Mouse (Mus musculus): ENCODE data around the gene Il31ra. TPM values are rescaled to one million over a fixed set of nuclear protein-coding genes. Genes with fewer than 3 reads are reported as not detected.

Il31ra gene
- polyA plus RNA-seq, 1 experiment from 2014 or later = not detected

DNA sequence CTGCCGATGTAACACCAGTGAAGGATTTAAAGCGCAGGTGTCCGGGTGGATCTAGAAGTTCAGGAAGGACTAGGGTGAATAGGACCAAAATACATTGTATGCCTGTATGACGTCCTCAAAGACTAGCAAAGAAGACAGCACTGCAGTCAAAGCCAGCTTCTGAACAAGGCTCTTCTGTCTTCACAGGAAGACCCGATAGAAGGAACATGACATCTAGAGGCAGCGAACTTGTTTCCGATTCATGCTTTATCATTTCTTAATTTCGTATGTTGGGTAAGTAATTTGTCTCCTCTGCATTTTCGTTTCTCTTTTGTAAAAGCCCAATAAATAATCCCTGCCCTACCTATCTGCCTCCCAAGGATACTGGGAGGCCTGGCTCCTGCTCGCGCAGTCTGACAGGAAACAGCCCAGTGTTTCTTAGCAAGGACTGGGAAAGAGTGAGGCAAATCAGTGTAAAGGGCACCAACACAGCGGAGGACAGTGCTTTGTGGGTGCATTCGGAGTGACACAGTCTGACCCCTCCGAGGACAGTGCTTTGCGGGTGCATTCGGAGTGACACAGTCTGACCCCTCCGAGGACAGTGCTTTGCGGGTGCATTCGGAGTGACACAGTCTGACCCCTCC is 121.6 kb downstream of the Il31ra start:
- no peaks in the 10 kb centered on the region for H3K9me3 ChIP-seq
- ATAC-seq (ENCODE audit: low FRiP score, low read depth) = no peak
- peaks cover 9% of the 10 kb centered on the region for H3K36me3 ChIP-seq
- H3K9ac ChIP-seq (replicated peaks) = no peak overlapping the region
- WGBS = 92% methylated on average over 19 of the region's 19 CpGs
- H3K4me2 ChIP-seq (replicated peaks) = no peak overlapping the region
- no peaks in the 10 kb centered on the region for H3K4me1 ChIP-seq
- no peaks in the 10 kb centered on the region for H3K27me3 ChIP-seq
- H3K27ac ChIP-seq (replicated peaks) = no peak overlapping the region
- no peak overlapping the region for H3K4me3 ChIP-seq

DNA sequence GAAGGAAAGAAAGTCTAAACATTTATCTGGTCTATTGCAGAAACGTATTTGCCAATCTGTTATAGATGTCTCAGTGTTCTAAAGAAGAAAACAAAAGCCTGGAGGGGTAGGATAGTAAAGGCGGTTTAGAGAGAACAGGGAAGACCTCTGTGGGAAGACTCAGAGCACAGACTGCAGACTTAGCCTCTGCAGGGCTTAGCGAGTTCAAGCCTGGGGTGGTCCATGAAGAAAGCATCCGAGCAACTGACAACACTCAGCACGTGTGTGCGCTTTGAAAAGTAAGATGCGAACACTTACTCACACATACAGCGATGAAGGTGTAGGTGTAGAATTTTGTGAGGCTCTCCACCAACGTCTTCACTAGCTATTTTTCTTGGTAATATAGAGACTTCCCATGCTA is 123.0 kb downstream of the Il31ra start:
- H3K4me1 ChIP-seq = no peaks in the 10 kb centered on the region
- H3K4me2 ChIP-seq (replicated peaks) = no peak overlapping the region
- no peak overlapping the region for H3K4me3 ChIP-seq
- no peaks in the 10 kb centered on the region for H3K27me3 ChIP-seq
- H3K9ac ChIP-seq (replicated peaks) = no peak overlapping the region
- WGBS = 89% methylated on average over 9 of the region's 9 CpGs
- H3K27ac ChIP-seq (replicated peaks) = no peak overlapping the region
- H3K9me3 ChIP-seq = no peaks in the 10 kb centered on the region
- ATAC-seq (ENCODE audit: low FRiP score, low read depth) = no peak
- peaks cover 9% of the 10 kb centered on the region for H3K36me3 ChIP-seq

Other genes with a start within 250 kb of the Il31ra start
- 39.5 and 40.0 TPM in 2 replicates for gene Il6st, start 130.3 kb downstream of the Il31ra start, polyA plus RNA-seq (2016; fragmentation: Nextera tagmentation; extraction: Ambion mirVana)
- gene Ddx4, start 58.1 kb upstream of the Il31ra start, polyA plus RNA-seq (2016; fragmentation: Nextera tagmentation; extraction: Ambion mirVana) = 0.82 and 1.1 TPM in 2 replicates
- gene Slc38a9, start 66.4 kb upstream of the Il31ra start, polyA plus RNA-seq (2016; fragmentation: Nextera tagmentation; extraction: Ambion mirVana) = 24.6 and 25.7 TPM in 2 replicates
- gene Plpp1, start 206.4 kb upstream of the Il31ra start, polyA plus RNA-seq (2016; fragmentation: Nextera tagmentation; extraction: Ambion mirVana) = 22.3 and 24.7 TPM in 2 replicates